Mouse (Mus musculus) liver, embryonic 15.5 days (tissue): ENCODE data around the gene Nf1. TPM values are rescaled to one million over a fixed set of nuclear protein-coding genes. Genes with fewer than 3 reads are reported as not detected.

ENCODE experiments used
- ATAC-seq: fragments of 200-750 bp; cut with Nextera tagmentation; 2 replicates; pipeline ENCODE4 v1.8.0; 2017; ENCODE audit warnings: moderate number of reproducible peaks, mild to moderate bottlenecking, moderate library complexity; ENCODE audit not compliant: insufficient read depth
- H3K27ac ChIP-seq: fragments of 300-500 bp; sonication (generic); replicated peaks from 2 replicates; pipeline ENCODE4 v1.5.1; 2015; ENCODE audit warnings: mild to moderate bottlenecking, inconsistent platforms
- H3K27me3 ChIP-seq: fragments of 300-500 bp; sonication (generic); 2 replicates; pipeline ENCODE4 v1.6.1; 2015; ENCODE audit warnings: mild to moderate bottlenecking, inconsistent platforms
- H3K36me3 ChIP-seq: fragments of 300-500 bp; sonication (generic); replicated peaks from 2 replicates; pipeline ENCODE4 v1.6.1; 2015; ENCODE audit warnings: moderate library complexity, mild to moderate bottlenecking, inconsistent platforms
- H3K4me1 ChIP-seq: fragments of 300-500 bp; sonication (generic); replicated peaks from 2 replicates; pipeline ENCODE4 v1.6.1; 2015; ENCODE audit warnings: inconsistent platforms
- H3K4me2 ChIP-seq: fragments of 300-500 bp; sonication (generic); 2 replicates; pipeline ENCODE4 v1.6.1; 2015; ENCODE audit warnings: moderate library complexity, mild to moderate bottlenecking, inconsistent platforms
- H3K4me3 ChIP-seq: fragments of 300-500 bp; sonication (generic); replicated peaks from 2 replicates; pipeline ENCODE4 v1.5.1; 2015; ENCODE audit warnings: mild to moderate bottlenecking, inconsistent platforms
- H3K9ac ChIP-seq: fragments of 300-500 bp; sonication (generic); 2 replicates; pipeline ENCODE4 v1.6.1; 2015; ENCODE audit warnings: moderate library complexity, mild to moderate bottlenecking, inconsistent platforms
- H3K9me3 ChIP-seq: fragments of 300-500 bp; sonication (generic); replicated peaks from 2 replicates; pipeline ENCODE4 v1.6.1; 2016; ENCODE audit warnings: inconsistent platforms
- WGBS: fragments of 180-500 bp; shearing (Covaris S2); methylation state at CpG from one replicate; pipeline ENCODE4 v1.1.7; 2015; ENCODE audit warnings: mixed read lengths; ENCODE audit not compliant: insufficient replicate concordance; 5-methylcytosine and 5-hydroxymethylcytosine counted together
- polyA plus RNA-seq: library from polyadenylated mRNA; unstranded; fragments of >200 nt; fragmentation: Nextera tagmentation; extraction: Ambion mirVana; gene quantifications from 2 replicates; pipeline ENCODE4 v1.2.1, GENCODE M21; 2015

Gene Nf1
- polyA plus RNA-seq, 1 experiment from 2014 or later = 1.0 TPM

GRCm38 (mm10) chr11:79563493-79563892 lies 224.0 kb downstream of the Nf1 start:
- H3K9me3 ChIP-seq = no peaks in the 10 kb centered on the region
- H3K36me3 ChIP-seq = peaks cover 21% of the 10 kb centered on the region
- no peaks in the 10 kb centered on the region for H3K27me3 ChIP-seq
- no peak overlapping the region for H3K27ac ChIP-seq
- H3K9ac ChIP-seq = no peak overlapping the region
- 70% methylated on average over 7 of the region's 7 CpGs for WGBS
- no peaks in the 10 kb centered on the region for H3K4me1 ChIP-seq
- H3K4me3 ChIP-seq = no peak overlapping the region
- no peak for ATAC-seq
- no peak overlapping the region for H3K4me2 ChIP-seq

DNA sequence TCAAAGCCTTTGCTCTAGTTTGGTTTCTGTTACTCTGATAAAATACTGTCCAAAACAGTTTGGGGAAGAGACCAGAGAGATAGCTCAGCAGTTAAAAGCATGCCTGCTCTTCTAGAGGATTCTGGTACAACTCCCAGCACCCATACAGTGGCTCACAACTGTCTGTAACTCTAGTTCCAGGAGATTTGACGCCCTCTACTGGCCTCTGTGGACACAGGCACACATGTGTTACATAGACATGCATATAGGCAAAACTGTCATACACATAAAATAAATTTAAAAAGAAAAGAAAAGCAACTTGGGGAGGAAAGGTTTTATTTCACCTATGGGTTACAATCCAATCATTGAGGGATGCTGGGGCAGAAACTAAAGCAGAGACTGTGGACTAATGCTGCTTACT lies 227.5 kb downstream of the Nf1 start:
- H3K27me3 ChIP-seq = no peaks in the 10 kb centered on the region
- H3K9ac ChIP-seq = no peak overlapping the region
- no peaks in the 10 kb centered on the region for H3K9me3 ChIP-seq
- ATAC-seq = no peak
- H3K4me3 ChIP-seq = no peak overlapping the region
- no peak overlapping the region for H3K4me2 ChIP-seq
- H3K27ac ChIP-seq = no peak overlapping the region
- peaks cover 26% of the 10 kb centered on the region for H3K36me3 ChIP-seq
- H3K4me1 ChIP-seq = no peaks in the 10 kb centered on the region
- WGBS = 47% methylated on average over 1 of the region's 1 CpGs

DNA sequence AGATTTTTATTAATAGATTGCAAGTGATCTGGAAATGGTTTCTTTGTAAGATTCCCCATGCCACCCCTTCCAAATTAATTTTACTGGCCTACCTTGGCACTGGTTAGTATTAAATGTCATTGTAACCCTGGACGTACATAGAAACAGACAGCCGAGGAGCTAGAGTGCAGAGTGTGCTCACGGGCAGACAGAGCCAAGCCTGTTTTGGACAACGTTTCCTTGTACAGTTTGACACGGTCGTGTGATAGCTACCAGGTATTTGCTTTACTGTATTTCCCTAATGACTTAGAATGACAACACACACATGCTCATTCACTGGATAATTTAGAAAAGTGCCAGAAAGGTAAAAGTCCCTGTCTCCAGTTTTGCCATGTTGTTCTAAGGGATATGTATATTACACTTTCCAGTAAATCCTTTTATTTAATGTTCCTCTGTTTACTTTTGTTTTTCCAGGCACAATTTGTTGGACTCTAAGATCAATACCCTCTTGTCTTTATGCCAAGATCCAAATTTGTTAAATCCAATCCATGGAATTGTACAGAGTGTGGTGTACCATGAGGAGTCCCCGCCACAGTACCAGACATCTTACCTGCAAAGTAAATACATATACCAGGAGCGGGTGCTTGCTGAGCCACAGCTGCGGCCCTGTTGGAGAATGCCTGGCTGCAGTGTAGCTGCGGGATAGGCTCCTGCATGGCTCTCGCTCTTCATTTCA lies 228.9 kb downstream of the Nf1 start:
- no peaks in the 10 kb centered on the region for H3K4me1 ChIP-seq

DNA sequence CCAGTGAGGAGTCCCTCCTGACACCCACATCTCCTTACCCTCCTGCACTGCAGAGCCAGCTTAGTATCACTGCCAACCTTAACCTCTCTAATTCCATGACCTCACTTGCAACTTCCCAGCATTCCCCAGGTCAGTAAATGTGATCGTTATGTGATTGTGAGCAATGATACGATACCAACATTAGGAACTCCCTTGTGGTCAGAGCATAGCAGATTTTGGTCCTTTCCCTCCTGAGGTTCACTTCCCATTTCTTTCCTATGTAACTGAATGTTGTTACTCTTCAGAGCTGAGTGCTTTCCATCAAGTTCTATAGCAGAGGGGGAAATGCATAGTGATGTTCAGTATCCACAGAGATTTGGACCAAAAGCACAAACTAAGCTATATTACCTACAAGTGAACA lies 230.8 kb downstream of the Nf1 start:
- 76% methylated on average over 2 of the region's 2 CpGs for WGBS
- H3K9ac ChIP-seq = no peak overlapping the region
- no peaks in the 10 kb centered on the region for H3K4me1 ChIP-seq
- ATAC-seq = no peak
- no peak overlapping the region for H3K4me2 ChIP-seq
- H3K4me3 ChIP-seq = no peak overlapping the region
- H3K27ac ChIP-seq = no peak overlapping the region
- no peaks in the 10 kb centered on the region for H3K27me3 ChIP-seq
- no peaks in the 10 kb centered on the region for H3K9me3 ChIP-seq
- H3K36me3 ChIP-seq = peaks cover 28% of the 10 kb centered on the region

More for the DNA sequence above, 228.9 kb downstream of the Nf1 start:
- H3K4me2 ChIP-seq = no peak overlapping the region
- H3K9ac ChIP-seq = no peak overlapping the region
- WGBS = 72% methylated on average over 11 of the region's 11 CpGs
- H3K4me3 ChIP-seq = no peak overlapping the region
- H3K27me3 ChIP-seq = no peaks in the 10 kb centered on the region
- ATAC-seq = no peak; the same call in 1 of the 2 replicates
- no peaks in the 10 kb centered on the region for H3K9me3 ChIP-seq
- H3K36me3 ChIP-seq = peaks cover 23% of the 10 kb centered on the region
- H3K27ac ChIP-seq = no peak overlapping the region

- Histone ChIP-seq H3K4me2 (no peak overlapping the region), H3K36me3 (peaks cover 20% of the 10 kb centered on the region; the same call in 1 of the 2 replicates), H3K27me3 (no peaks in the 10 kb centered on the region), H3K4me3 (no peak overlapping the region), H3K9me3 (no peaks in the 10 kb centered on the region), H3K4me1 (0 out of 2 replicates have a peak, but pooled peaks cover 4% of the 10 kb centered on the region), H3K27ac (no peak overlapping the region), H3K9ac (no peak overlapping the region)
- ATAC-seq = no peak
- 63% methylated on average over 3 of the region's 3 CpGs for WGBS
Measured at GRCm38 (mm10) chr11:79573836-79574235, 234.3 kb downstream of the Nf1 start.

- Histone ChIP-seq H3K4me3 (no peak overlapping the region), H3K4me1 (0 out of 2 replicates have a peak, but pooled peaks cover 4% of the 10 kb centered on the region), H3K27ac (no peak overlapping the region), H3K36me3 (peaks cover 15% of the 10 kb centered on the region; the same call in 1 of the 2 replicates), H3K9ac (no peak overlapping the region), H3K9me3 (no peaks in the 10 kb centered on the region), H3K4me2 (no peak overlapping the region), H3K27me3 (no peaks in the 10 kb centered on the region)
- ATAC-seq = no peak
- 75% methylated on average over 14 of the region's 14 CpGs for WGBS
Measured at GRCm38 (mm10) chr11:79575383-79576073, 236.0 kb downstream of the Nf1 start.

GRCm38 (mm10) chr11:79577741-79578140 lies 238.2 kb downstream of the Nf1 start:
- H3K4me3 ChIP-seq = no peak overlapping the region
- H3K27ac ChIP-seq = no peak overlapping the region
- 0 out of 2 replicates have a peak, but pooled peaks cover 4% of the 10 kb centered on the region for H3K4me1 ChIP-seq
- ATAC-seq = no peak
- no peaks in the 10 kb centered on the region for H3K27me3 ChIP-seq
- H3K4me2 ChIP-seq = no peak overlapping the region
- no peak overlapping the region for H3K9ac ChIP-seq
- H3K9me3 ChIP-seq = no peaks in the 10 kb centered on the region
- WGBS = 31% methylated on average over 5 of the region's 5 CpGs
- H3K36me3 ChIP-seq = peaks cover 15% of the 10 kb centered on the region; the same call in 1 of the 2 replicates

- H3K36me3 ChIP-seq = peaks cover 8% of the 10 kb centered on the region; the same call in 1 of the 2 replicates
- no peaks in the 10 kb centered on the region for H3K9me3 ChIP-seq
- no peak overlapping the region for H3K27ac ChIP-seq
- 57% methylated on average over 4 of the region's 4 CpGs for WGBS
- no peak overlapping the region for H3K4me2 ChIP-seq
- ATAC-seq = no peak
- 0 out of 2 replicates have a peak, but pooled peaks cover 4% of the 10 kb centered on the region for H3K4me1 ChIP-seq
- no peak overlapping the region for H3K9ac ChIP-seq
- no peak overlapping the region for H3K4me3 ChIP-seq
- 0 out of 2 replicates have a peak, but pooled peaks cover 3% of the 10 kb centered on the region for H3K27me3 ChIP-seq
Measured at GRCm38 (mm10) chr11:79580660-79581059, 241.2 kb downstream of the Nf1 start.

DNA sequence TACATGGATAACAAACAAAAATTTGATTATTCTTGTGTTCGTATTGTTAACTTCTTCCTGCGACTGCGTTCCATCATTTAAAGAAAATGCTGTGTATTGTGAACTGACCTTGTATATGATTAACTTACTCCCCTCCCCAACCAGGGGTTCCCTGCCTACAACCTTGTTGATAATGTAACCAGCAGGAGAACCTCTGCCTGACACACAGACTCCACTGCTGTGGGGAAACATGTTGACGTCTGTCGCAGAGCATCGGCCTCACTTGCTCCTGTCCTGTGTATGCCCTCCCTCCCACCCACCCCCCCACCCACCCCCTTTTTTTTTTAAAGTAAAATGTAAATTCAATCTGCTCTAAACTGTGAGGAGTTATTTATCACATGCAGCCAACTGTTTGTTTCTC lies 241.8 kb downstream of the Nf1 start:
- no peak for ATAC-seq
- WGBS = 67% methylated on average over 6 of the region's 6 CpGs
- 0 out of 2 replicates have a peak, but pooled peaks cover 4% of the 10 kb centered on the region for H3K4me1 ChIP-seq
- H3K36me3 ChIP-seq = peaks cover 8% of the 10 kb centered on the region; the same call in 1 of the 2 replicates
- 0 out of 2 replicates have a peak, but pooled peaks cover 3% of the 10 kb centered on the region for H3K27me3 ChIP-seq
- H3K9ac ChIP-seq = no peak overlapping the region
- no peak overlapping the region for H3K4me2 ChIP-seq
- no peaks in the 10 kb centered on the region for H3K9me3 ChIP-seq
- H3K4me3 ChIP-seq = no peak overlapping the region
- H3K27ac ChIP-seq = no peak overlapping the region

DNA sequence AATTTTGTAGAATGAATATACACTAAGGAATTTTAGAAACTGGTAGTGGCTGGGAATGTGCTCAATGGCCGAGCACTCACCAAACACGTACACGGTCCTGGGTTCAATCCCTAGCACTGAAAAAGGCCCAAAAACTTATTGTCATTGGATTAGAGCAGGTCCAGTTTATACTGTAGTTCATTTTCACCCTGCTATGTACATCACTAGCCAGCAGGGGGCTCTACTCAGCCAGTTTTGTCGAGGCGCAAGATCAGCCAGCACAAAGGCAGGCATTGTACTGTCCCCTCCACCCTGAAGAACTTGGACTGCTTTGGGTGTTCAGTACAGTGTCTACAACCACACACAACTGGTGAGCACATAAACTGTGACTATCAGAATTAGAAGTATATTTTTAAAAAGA lies 244.7 kb downstream of the Nf1 start:
- Histone ChIP-seq H3K27ac (no peak overlapping the region), H3K4me1 (no peaks in the 10 kb centered on the region), H3K27me3 (peaks cover 13% of the 10 kb centered on the region), H3K4me2 (no peak overlapping the region), H3K9me3 (no peaks in the 10 kb centered on the region), H3K4me3 (no peak overlapping the region), H3K9ac (no peak overlapping the region), H3K36me3 (no peaks in the 10 kb centered on the region)
- 6% methylated on average over 5 of the region's 5 CpGs for WGBS
- no peak for ATAC-seq

- Histone ChIP-seq H3K4me1 (peaks cover 9% of the 10 kb centered on the region; the same call in 1 of the 2 replicates), H3K9ac (no peak overlapping the region), H3K4me3 (no peak overlapping the region), H3K4me2 (no peak overlapping the region), H3K27me3 (peaks cover 66% of the 10 kb centered on the region), H3K27ac (no peak overlapping the region), H3K9me3 (no peaks in the 10 kb centered on the region), H3K36me3 (no peaks in the 10 kb centered on the region)
- WGBS = 36% methylated on average over 14 of the region's 14 CpGs
- no peak for ATAC-seq
Measured at GRCm38 (mm10) chr11:79589317-79590075, 250.0 kb downstream of the Nf1 start.
